Mouse (Mus musculus) cerebellum, adult (tissue): Measurements from ENCODE around the gene Exoc6b.

ENCODE experiments used
- ATAC-seq: cut with Nextera tagmentation; 2 replicates; pipeline ENCODE4 v1.9.2; 2017; ENCODE audit warnings: mild to moderate bottlenecking, moderate library complexity, mixed read lengths; ENCODE audit not compliant: insufficient number of reproducible peaks, low FRiP score, low TSS enrichment

Exoc6b gene

GRCm38 (mm10) chr6:84589742-84590686 lies 479.3 kb downstream of the Exoc6b start:
- ATAC-seq: peak; percentile 77; the same call in 1 of the 2 replicates

- ATAC-seq: no peak
Measured at GRCm38 (mm10) chr6:84588895-84589652, 480.2 kb downstream of the Exoc6b start.

- no peak for ATAC-seq
Measured at GRCm38 (mm10) chr6:84588221-84588894, 481.0 kb downstream of the Exoc6b start.

- no peak for ATAC-seq
Measured at GRCm38 (mm10) chr6:84587471-84588101, 481.7 kb downstream of the Exoc6b start.

- ATAC-seq: no peak
Measured at GRCm38 (mm10) chr6:84586551-84587200, 482.6 kb downstream of the Exoc6b start.

GRCm38 (mm10) chr6:84585686-84586300 lies 483.5 kb downstream of the Exoc6b start:
- no peak for ATAC-seq

GRCm38 (mm10) chr6:84584783-84585685 lies 484.3 kb downstream of the Exoc6b start:
- ATAC-seq: no peak

GRCm38 (mm10) chr6:84583841-84584782 lies 485.2 kb downstream of the Exoc6b start:
- ATAC-seq: no peak

GRCm38 (mm10) chr6:84583371-84583770 lies 485.9 kb downstream of the Exoc6b start:
- no peak for ATAC-seq

- no peak for ATAC-seq
Measured at GRCm38 (mm10) chr6:84582826-84583225, 486.5 kb downstream of the Exoc6b start.

- no peak for ATAC-seq
Measured at GRCm38 (mm10) chr6:84581833-84582445, 487.4 kb downstream of the Exoc6b start.

- ATAC-seq: no peak
Measured at GRCm38 (mm10) chr6:84580979-84581832, 488.1 kb downstream of the Exoc6b start.

GRCm38 (mm10) chr6:84579508-84579907 lies 489.8 kb downstream of the Exoc6b start:
- ATAC-seq: no peak

GRCm38 (mm10) chr6:84578928-84579327 lies 490.4 kb downstream of the Exoc6b start:
- no peak for ATAC-seq

GRCm38 (mm10) chr6:84577898-84578297 lies 491.4 kb downstream of the Exoc6b start:
- ATAC-seq: no peak
